ENCODE assay signal across 8 mouse cellular contexts in genomic region chr10:61146119-61146806, GRCm38 (mm10). TPM values are rescaled to one million over a fixed set of nuclear protein-coding genes. Genes with fewer than 3 reads are reported as not detected.
DNase-seq lines count a peak whose midpoint lies in the region; ATAC-seq lines count a peak whose summit lies in the region.

No protein-coding gene starts in this region.

- H3K9me3 ChIP-seq in hindbrain, embryonic 15.5 days, result no peaks in the 10 kb centered on the region

- peak overlapping the region; percentile 98 for H3K9ac ChIP-seq in hindbrain, embryonic 15.5 days

- no peaks in the 10 kb centered on the region for H3K27me3 ChIP-seq in hindbrain, embryonic 15.5 days

- H3K4me3 ChIP-seq in hindbrain, embryonic 15.5 days, result peak overlapping the region; percentile 97

- under 1% methylated on average over 42 of the region's 53 CpGs for WGBS in hindbrain, embryonic 15.5 days

- peaks cover 19% of the 10 kb centered on the region for H3K4me1 ChIP-seq in hindbrain, embryonic 15.5 days (replicated peaks)

- peak; percentile 59 for DNase-seq in T-cell, adult 2 months (ENCODE audit: low spot score)
- DNase-seq in cerebellum, postnatal 25 days, result peak; percentile 55 to 69
- peak; percentile 28 to 30 for DNase-seq in frontal cortex, postnatal 36 days (ENCODE audit: low spot score in 2 of 2)
- peak; percentile 47 to 52 for DNase-seq in left cerebral cortex, postnatal 14 days (ENCODE audit: low spot score in 2 of 2)
- DNase-seq in right cerebral cortex, postnatal 14 days, result peak; percentile 60
- peak; percentile 39 to 49 for DNase-seq in urinary bladder, postnatal 36 days (ENCODE audit: low spot score in 2 of 2)

- peak; percentile 68 for ATAC-seq in hindbrain, embryonic 15.5 days (ENCODE audit: low FRiP score, low read depth)
- peak; percentile 44 for ATAC-seq in megakaryocyte progenitor cell, adult 5-6 weeks (replicated peaks; ENCODE audit: poor library complexity)

- H3K36me3 ChIP-seq in hindbrain, embryonic 15.5 days, result no peaks in the 10 kb centered on the region; the same call in 1 of the 2 replicates

- peak overlapping the region; percentile 93 for H3K27ac ChIP-seq in hindbrain, embryonic 15.5 days (replicated peaks)

- peak overlapping the region; percentile 89 for H3K4me2 ChIP-seq in hindbrain, embryonic 15.5 days

- intact Hi-C loops in left cerebral cortex, postnatal 14 days (cut with DNase I), result no loop called here

RNA-seq across cellular contexts. Expression of gene Sgpl1, which starts 1.2 kb away (rescaled TPM):
- 46.6 and 47.9 TPM in 2 replicates for polyA plus RNA-seq in hindbrain, embryonic 15.5 days (2015; fragmentation: Nextera tagmentation; extraction: Ambion mirVana)
- total RNA-seq in left cerebral cortex, postnatal 14 days (2021), result 10 to 100 TPM; 21.8 to 24.3 TPM
- 29.0 and 31.6 TPM in 2 replicates for total RNA-seq in megakaryocyte progenitor cell, adult 5-6 weeks (2015)
- total RNA-seq in megakaryocyte progenitor cell, adult 5-6 weeks (2017), result 23.3 and 24.6 TPM in 2 replicates

RNA-seq across cellular contexts. Expression of gene Tbata, which starts 25.5 kb away (rescaled TPM):
- 0.21 and 0.56 TPM in 2 replicates for polyA plus RNA-seq in hindbrain, embryonic 15.5 days (2015; fragmentation: Nextera tagmentation; extraction: Ambion mirVana)
- total RNA-seq in left cerebral cortex, postnatal 14 days (2021), result 1 to 10 TPM; 1.3 to 2.1 TPM
- not detected in 2 replicates for total RNA-seq in megakaryocyte progenitor cell, adult 5-6 weeks (2015)
- total RNA-seq in megakaryocyte progenitor cell, adult 5-6 weeks (2017), result not detected in 2 replicates

RNA-seq across cellular contexts. Expression of gene Pcbd1, which starts 57.1 kb away (rescaled TPM):
- 42.8 and 47.7 TPM in 2 replicates for polyA plus RNA-seq in hindbrain, embryonic 15.5 days (2015; fragmentation: Nextera tagmentation; extraction: Ambion mirVana)
- 1 to 10 TPM; 8.6 to 9.4 TPM for total RNA-seq in left cerebral cortex, postnatal 14 days (2021)
- total RNA-seq in megakaryocyte progenitor cell, adult 5-6 weeks (2015), result 9.6 and 15.8 TPM in 2 replicates
- total RNA-seq in megakaryocyte progenitor cell, adult 5-6 weeks (2017), result 8.9 and 11.0 TPM in 2 replicates

Comparison
In these comparisons a context has a peak if more than half of its experiments do, and no peak if none do; other contexts are left out.
1. Peak in every context shown above with its lines: DNase-seq, ATAC-seq, H3K4me3 ChIP-seq and H3K27ac ChIP-seq.